Mouse (Mus musculus) liver, embryonic 11.5 days (tissue): Measurements from ENCODE around the gene Fan1. TPM values are rescaled to one million over a fixed set of nuclear protein-coding genes. Genes with fewer than 3 reads are reported as not detected.

Experiments used
- ATAC-seq: fragments of 200-750 bp; cut with Nextera tagmentation; replicated peaks from 2 replicates; pipeline ENCODE4 v1.8.0; 2017; ENCODE audit warnings: moderate number of reproducible peaks, mild to moderate bottlenecking, moderate TSS enrichment, moderate library complexity; ENCODE audit not compliant: low FRiP score
- DNase-seq: peaks from one replicate; pipeline ENCODE4 v3.0.0-alpha.2; 2017; ENCODE audit warnings: low spot score
- H3K27ac ChIP-seq: fragments of 300-500 bp; sonication (generic); 2 replicates; pipeline ENCODE4 v1.5.1; 2014; ENCODE audit warnings: mild to moderate bottlenecking, low read depth, low read length, control low read depth
- H3K27me3 ChIP-seq: fragments of 300-500 bp; sonication (generic); replicated peaks from 2 replicates; pipeline ENCODE4 v1.6.1; 2014; ENCODE audit warnings: low read length, mixed read lengths; ENCODE audit not compliant: control insufficient read depth, insufficient read depth
- H3K36me3 ChIP-seq: fragments of 300-500 bp; sonication (generic); 2 replicates; pipeline ENCODE4 v1.6.1; 2014; ENCODE audit warnings: mild to moderate bottlenecking, low read length, moderate library complexity, mixed read lengths; ENCODE audit not compliant: control insufficient read depth, insufficient read depth
- H3K4me1 ChIP-seq: fragments of 300-500 bp; sonication (generic); replicated peaks from 2 replicates; pipeline ENCODE4 v1.6.1; 2014; ENCODE audit warnings: low read length, mixed read lengths; ENCODE audit not compliant: control insufficient read depth, insufficient read depth
- H3K4me2 ChIP-seq: fragments of 300-500 bp; sonication (generic); 2 replicates; pipeline ENCODE4 v1.6.1; 2014; ENCODE audit warnings: mild to moderate bottlenecking, control low read depth, moderate library complexity
- H3K4me3 ChIP-seq: fragments of 300-500 bp; sonication (generic); 2 replicates; pipeline ENCODE4 v1.5.1; 2014; ENCODE audit warnings: low read depth, low read length, control low read depth
- H3K9ac ChIP-seq: fragments of 300-500 bp; sonication (generic); 2 replicates; pipeline ENCODE4 v1.6.1; 2014; ENCODE audit warnings: low read depth, low read length, control low read depth
- H3K9me3 ChIP-seq: fragments of 300-500 bp; sonication (generic); 2 replicates; pipeline ENCODE4 v1.6.1; 2016; ENCODE audit warnings: low read length, inconsistent platforms, mixed read lengths; ENCODE audit not compliant: control insufficient read depth
- WGBS: fragments of 180-500 bp; shearing (Covaris S2); extraction: QIAGEN DNeasy Blood & Tissue Kit; methylation state at CpG from one replicate; pipeline ENCODE4 v1.1.7; 2014; 5-methylcytosine and 5-hydroxymethylcytosine counted together
- polyA plus RNA-seq: library from polyadenylated mRNA; unstranded; fragments of >200 nt; fragmentation: Nextera tagmentation; extraction: Ambion mirVana; gene quantifications from 2 replicates; pipeline ENCODE4 v1.2.1, GENCODE M21; 2014

The Fan1 gene
- polyA plus RNA-seq, 1 experiment from 2014 or later = 4.1 TPM

GRCm38 (mm10) chr7:64371940-64372878 lies 1.7 kb downstream of the Fan1 start:
- Histone ChIP-seq H3K9ac (no peak overlapping the region), H3K4me2 (no peak overlapping the region), H3K9me3 (no peaks in the 10 kb centered on the region), H3K36me3 (peaks cover 10% of the 10 kb centered on the region), H3K4me3 (no peak overlapping the region), H3K27ac (no peak overlapping the region), H3K27me3 (no peaks in the 10 kb centered on the region), H3K4me1 (peaks cover 2% of the 10 kb centered on the region; the same call in 1 of the 2 replicates)
- DNase-seq (no peak), ATAC-seq (no peak)
- WGBS = 92% methylated on average over 23 of the region's 23 CpGs

GRCm38 (mm10) chr7:64369841-64370240 lies 4.1 kb downstream of the Fan1 start:
- ATAC-seq (no peak), DNase-seq (no peak)
- H3K4me3 ChIP-seq = no peak overlapping the region
- H3K36me3 ChIP-seq = peaks cover 2% of the 10 kb centered on the region; the same call in 1 of the 2 replicates
- no peak overlapping the region for H3K27ac ChIP-seq
- no peaks in the 10 kb centered on the region for H3K9me3 ChIP-seq
- WGBS = 89% methylated on average over 6 of the region's 6 CpGs
- H3K4me1 ChIP-seq = peaks cover 2% of the 10 kb centered on the region; the same call in 1 of the 2 replicates
- no peak overlapping the region for H3K4me2 ChIP-seq
- no peak overlapping the region for H3K9ac ChIP-seq
- H3K27me3 ChIP-seq = no peaks in the 10 kb centered on the region

GRCm38 (mm10) chr7:64365863-64366262 lies 8.0 kb downstream of the Fan1 start:
- DNase-seq = no peak
- no peak for ATAC-seq
- Histone ChIP-seq H3K4me3 (no peak overlapping the region), H3K27me3 (no peaks in the 10 kb centered on the region), H3K9me3 (no peaks in the 10 kb centered on the region), H3K4me1 (no peaks in the 10 kb centered on the region), H3K9ac (no peak overlapping the region), H3K36me3 (peaks cover 10% of the 10 kb centered on the region; the same call in 1 of the 2 replicates), H3K27ac (no peak overlapping the region), H3K4me2 (no peak overlapping the region)
- 88% methylated on average over 5 of the region's 5 CpGs for WGBS

GRCm38 (mm10) chr7:64360586-64360945 lies 13.3 kb downstream of the Fan1 start:
- no peak for DNase-seq
- H3K36me3 ChIP-seq = peaks cover 8% of the 10 kb centered on the region; the same call in 1 of the 2 replicates
- 0 out of 2 replicates have a peak, but pooled peaks have one; percentile 49 for ATAC-seq
- H3K9me3 ChIP-seq = no peaks in the 10 kb centered on the region
- WGBS = 74% methylated on average over 3 of the region's 3 CpGs
- H3K4me3 ChIP-seq = no peak overlapping the region
- H3K4me1 ChIP-seq = no peaks in the 10 kb centered on the region
- H3K27me3 ChIP-seq = no peaks in the 10 kb centered on the region
- no peak overlapping the region for H3K9ac ChIP-seq
- H3K27ac ChIP-seq = no peak overlapping the region
- no peak overlapping the region for H3K4me2 ChIP-seq

GRCm38 (mm10) chr7:64359943-64360585 lies 13.8 kb downstream of the Fan1 start:
- Histone ChIP-seq H3K4me3 (no peak overlapping the region), H3K27ac (no peak overlapping the region), H3K9me3 (no peaks in the 10 kb centered on the region), H3K4me2 (no peak overlapping the region), H3K9ac (no peak overlapping the region), H3K4me1 (no peaks in the 10 kb centered on the region), H3K36me3 (peaks cover 8% of the 10 kb centered on the region; the same call in 1 of the 2 replicates), H3K27me3 (no peaks in the 10 kb centered on the region)
- ATAC-seq (no peak), DNase-seq (no peak)
- WGBS = 84% methylated on average over 20 of the region's 20 CpGs

- H3K36me3 ChIP-seq = peaks cover 8% of the 10 kb centered on the region; the same call in 1 of the 2 replicates
- WGBS = 92% methylated on average over 6 of the region's 6 CpGs
- no peak overlapping the region for H3K9ac ChIP-seq
- no peaks in the 10 kb centered on the region for H3K4me1 ChIP-seq
- H3K27me3 ChIP-seq = no peaks in the 10 kb centered on the region
- DNase-seq = no peak
- no peak for ATAC-seq
- H3K27ac ChIP-seq = no peak overlapping the region
- H3K9me3 ChIP-seq = no peaks in the 10 kb centered on the region
- no peak overlapping the region for H3K4me3 ChIP-seq
- no peak overlapping the region for H3K4me2 ChIP-seq
These were observed 15.2 kb downstream of the Fan1 start for GRCm38 (mm10) chr7:64358666-64359065.

- WGBS = 92% methylated on average over 9 of the region's 9 CpGs
- Histone ChIP-seq H3K4me1 (no peaks in the 10 kb centered on the region), H3K9ac (no peak overlapping the region), H3K4me3 (no peak overlapping the region), H3K27me3 (no peaks in the 10 kb centered on the region), H3K4me2 (no peak overlapping the region), H3K36me3 (peaks cover 8% of the 10 kb centered on the region; the same call in 1 of the 2 replicates), H3K27ac (no peak overlapping the region), H3K9me3 (no peaks in the 10 kb centered on the region)
- ATAC-seq = no peak
- DNase-seq = no peak
These were observed 16.5 kb downstream of the Fan1 start for GRCm38 (mm10) chr7:64357405-64357804.

- WGBS = 76% methylated on average over 5 of the region's 5 CpGs
- no peak overlapping the region for H3K4me2 ChIP-seq
- no peaks in the 10 kb centered on the region for H3K4me1 ChIP-seq
- no peak overlapping the region for H3K4me3 ChIP-seq
- no peak overlapping the region for H3K9ac ChIP-seq
- peaks cover 3% of the 10 kb centered on the region; the same call in 1 of the 2 replicates for H3K36me3 ChIP-seq
- H3K27me3 ChIP-seq = no peaks in the 10 kb centered on the region
- DNase-seq = no peak
- ATAC-seq = no peak
- H3K27ac ChIP-seq = no peak overlapping the region
- no peaks in the 10 kb centered on the region for H3K9me3 ChIP-seq
These were observed 17.2 kb downstream of the Fan1 start for GRCm38 (mm10) chr7:64356661-64357060.
